Mouse (Mus musculus) intestine, embryonic 14.5 days (tissue): ENCODE measurements around the gene Asdurf. TPM values are rescaled to one million over a fixed set of nuclear protein-coding genes. Genes with fewer than 3 reads are reported as not detected.
"Not testable (repeated sequence)": the region's sequence is repeated elsewhere in the genome, so short reads cannot be mapped to it uniquely, and the experiment has no call there.

ENCODE experiments used
- ATAC-seq: fragments of 200-750 bp; cut with Nextera tagmentation; replicated peaks from 2 replicates; pipeline ENCODE4 v1.8.0; 2017; ENCODE audit warnings: low read depth, moderate number of reproducible peaks, moderate TSS enrichment, moderate library complexity; ENCODE audit not compliant: low FRiP score, low TSS enrichment
- DNase-seq: peaks from one replicate; pipeline ENCODE4 v3.0.0-alpha.2; 2018; ENCODE audit warnings: low spot score
- H3K27ac ChIP-seq: fragments of 300-500 bp; sonication (generic); 2 replicates; pipeline ENCODE4 v1.5.1; 2014; ENCODE audit warnings: low read depth, mild to moderate bottlenecking, control low read depth
- H3K27me3 ChIP-seq: fragments of 300-500 bp; sonication (generic); replicated peaks from 2 replicates; pipeline ENCODE4 v1.6.1; 2014; ENCODE audit warnings: low read length, control low read depth; ENCODE audit not compliant: control insufficient read depth, insufficient read depth
- H3K36me3 ChIP-seq: fragments of 300-500 bp; sonication (generic); 2 replicates; pipeline ENCODE4 v1.6.1; 2014; ENCODE audit warnings: low read length, control low read depth; ENCODE audit not compliant: control insufficient read depth, insufficient read depth
- H3K4me1 ChIP-seq: fragments of 300-500 bp; sonication (generic); replicated peaks from 2 replicates; pipeline ENCODE4 v1.6.1; 2014; ENCODE audit warnings: low read length, control low read depth, mixed read lengths; ENCODE audit not compliant: control insufficient read depth, insufficient read depth
- H3K4me2 ChIP-seq: fragments of 300-500 bp; sonication (generic); 2 replicates; pipeline ENCODE4 v1.6.1; 2014; ENCODE audit warnings: low read length
- H3K4me3 ChIP-seq: fragments of 300-500 bp; sonication (generic); 2 replicates; pipeline ENCODE4 v1.5.1; 2014; ENCODE audit warnings: low read depth, low read length, control low read depth, mixed read lengths
- H3K9ac ChIP-seq: fragments of 300-500 bp; sonication (generic); 2 replicates; pipeline ENCODE4 v1.6.1; 2014; ENCODE audit warnings: mild to moderate bottlenecking, low read length
- H3K9me3 ChIP-seq: fragments of 300-500 bp; sonication (generic); 2 replicates; pipeline ENCODE4 v1.6.1; 2016; ENCODE audit warnings: low read length, control low read depth; ENCODE audit not compliant: control insufficient read depth
- WGBS: fragments of 180-500 bp; shearing (Covaris S2); extraction: QIAGEN DNeasy Blood & Tissue Kit; methylation state at CpG from one replicate; pipeline ENCODE4 v1.1.7; 2014; 5-methylcytosine and 5-hydroxymethylcytosine counted together
- polyA plus RNA-seq: library from polyadenylated mRNA; unstranded; fragments of >200 nt; fragmentation: Nextera tagmentation; extraction: Ambion mirVana; gene quantifications from 2 replicates; pipeline ENCODE4 v1.2.1, GENCODE M21; 2014

The Asdurf gene
- polyA plus RNA-seq = 5.1 TPM in 1 of 2 replicates, not detected in the other

GRCm38 (mm10) chr1:53352327-53353261 lies at the start of gene Asdurf, which contains the start of the genes Gm28551 and Asnsd1:
Gene Asdurf, minus strand, starts transcription at chr1:53352619.
Gene Gm28551, minus strand, starts transcription at chr1:53352667.
Gene Asnsd1, minus strand, starts transcription at chr1:53352752.
- no peaks in the 10 kb centered on the region for H3K9me3 ChIP-seq
- peaks cover 20% of the 10 kb centered on the region for H3K36me3 ChIP-seq
- peak within 1 kb of the TSS; percentile 86 for H3K9ac ChIP-seq
- H3K4me1 ChIP-seq = peaks cover 5% of the 10 kb centered on the region; the same call in 1 of the 2 replicates
- WGBS = 0% methylated on average over 44 of the region's 44 CpGs
- H3K4me2 ChIP-seq = peak within 1 kb of the TSS; percentile 53
- ATAC-seq (peak; percentile 99), DNase-seq (peak; percentile 96)
- peak within 1 kb of the TSS; percentile 86 for H3K4me3 ChIP-seq
- no peaks in the 10 kb centered on the region for H3K27me3 ChIP-seq
- peak within 1 kb of the TSS; percentile 77 for H3K27ac ChIP-seq

- H3K36me3 ChIP-seq, H3K9me3 ChIP-seq, DNase-seq, H3K4me3 ChIP-seq, H3K9ac ChIP-seq, H3K27ac ChIP-seq, H3K27me3 ChIP-seq, ATAC-seq, H3K4me1 ChIP-seq: not testable (repeated sequence)
- 30% methylated on average over 21 of the region's 21 CpGs for WGBS
- peak overlapping the region; percentile 18; the same call in 1 of the 2 replicates for H3K4me2 ChIP-seq
These were observed 41.7 kb upstream of the Asdurf start for GRCm38 (mm10) chr1:53393936-53394760.

GRCm38 (mm10) chr1:53388762-53389161 lies 36.3 kb upstream of the Asdurf start:
- H3K9ac ChIP-seq = no peak overlapping the region
- WGBS = 89% methylated on average over 10 of the region's 14 CpGs

GRCm38 (mm10) chr1:53384085-53384688 lies 31.8 kb upstream of the Asdurf start:
- Histone ChIP-seq H3K4me1 (no peaks in the 10 kb centered on the region), H3K36me3 (no peaks in the 10 kb centered on the region), H3K4me3 (no peak overlapping the region), H3K9ac (no peak overlapping the region), H3K27ac (no peak overlapping the region), H3K27me3 (no peaks in the 10 kb centered on the region), H3K9me3 (no peaks in the 10 kb centered on the region; the same call in 1 of the 2 replicates), H3K4me2 (no peak overlapping the region)
- WGBS = 80% methylated on average over 6 of the region's 6 CpGs
- DNase-seq (no peak), ATAC-seq (no peak)

More at GRCm38 (mm10) chr1:53388762-53389161, 36.3 kb upstream of the Asdurf start:
- H3K36me3 ChIP-seq = no peaks in the 10 kb centered on the region
- no peak overlapping the region for H3K4me2 ChIP-seq
- H3K27ac ChIP-seq = no peak overlapping the region
- ATAC-seq (no peak), DNase-seq (no peak)
- peaks cover 4% of the 10 kb centered on the region; the same call in 1 of the 2 replicates for H3K9me3 ChIP-seq
- H3K4me3 ChIP-seq = no peak overlapping the region
- no peaks in the 10 kb centered on the region for H3K4me1 ChIP-seq
- H3K27me3 ChIP-seq = no peaks in the 10 kb centered on the region

GRCm38 (mm10) chr1:53377731-53378130 lies 25.3 kb upstream of the Asdurf start:
- DNase-seq (no peak), ATAC-seq (no peak)
- H3K9me3 ChIP-seq = no peaks in the 10 kb centered on the region
- no peak overlapping the region for H3K9ac ChIP-seq
- 81% methylated on average over 3 of the region's 3 CpGs for WGBS
- H3K27me3 ChIP-seq = no peaks in the 10 kb centered on the region
- H3K4me3 ChIP-seq = no peak overlapping the region
- no peaks in the 10 kb centered on the region for H3K36me3 ChIP-seq
- no peaks in the 10 kb centered on the region for H3K4me1 ChIP-seq
- H3K27ac ChIP-seq = no peak overlapping the region
- no peak overlapping the region for H3K4me2 ChIP-seq

GRCm38 (mm10) chr1:53375965-53376364 lies 23.5 kb upstream of the Asdurf start:
- not testable (repeated sequence) for H3K9ac ChIP-seq

GRCm38 (mm10) chr1:53358988-53359387 lies 6.6 kb upstream of the Asdurf start:
- Histone ChIP-seq H3K27me3 (no peaks in the 10 kb centered on the region), H3K27ac (no peak overlapping the region), H3K4me1 (no peaks in the 10 kb centered on the region), H3K4me2 (no peak overlapping the region), H3K4me3 (no peak overlapping the region), H3K36me3 (no peaks in the 10 kb centered on the region), H3K9ac (no peak overlapping the region), H3K9me3 (no peaks in the 10 kb centered on the region)
- ATAC-seq (no peak), DNase-seq (no peak)

More at GRCm38 (mm10) chr1:53375965-53376364, 23.5 kb upstream of the Asdurf start:
- not testable (repeated sequence) for H3K27ac ChIP-seq, H3K4me3 ChIP-seq, DNase-seq, H3K27me3 ChIP-seq, H3K36me3 ChIP-seq, H3K4me1 ChIP-seq, ATAC-seq, H3K4me2 ChIP-seq, H3K9me3 ChIP-seq
- 73% methylated on average over 2 of the region's 2 CpGs for WGBS

GRCm38 (mm10) chr1:53341071-53341470 lies 11.3 kb downstream of the Asdurf start:
- Histone ChIP-seq H3K4me2 (no peak overlapping the region), H3K36me3 (peaks cover 36% of the 10 kb centered on the region), H3K9ac (no peak overlapping the region), H3K27ac (no peak overlapping the region), H3K9me3 (0 out of 2 replicates have a peak, but pooled peaks cover 9% of the 10 kb centered on the region), H3K4me1 (no peaks in the 10 kb centered on the region), H3K4me3 (no peak overlapping the region), H3K27me3 (no peaks in the 10 kb centered on the region)
- no peak for ATAC-seq
- DNase-seq = no peak
- 97% methylated on average over 2 of the region's 2 CpGs for WGBS
